Mouse (Mus musculus) E14TG2a.4 (cell line): Measurements from ENCODE around the gene Abr.

Experiments used
- CTCF ChIP-seq: conservative IDR thresholded peaks from 2 replicates; pipeline ENCODE4 v1.5.1; 2014; ENCODE audit warnings: low read length
- POU5F1 ChIP-seq: IDR thresholded peaks from 2 replicates; pipeline ENCODE4 v1.6.1; 2014; ENCODE audit warnings: low read length, borderline replicate concordance

DNA sequence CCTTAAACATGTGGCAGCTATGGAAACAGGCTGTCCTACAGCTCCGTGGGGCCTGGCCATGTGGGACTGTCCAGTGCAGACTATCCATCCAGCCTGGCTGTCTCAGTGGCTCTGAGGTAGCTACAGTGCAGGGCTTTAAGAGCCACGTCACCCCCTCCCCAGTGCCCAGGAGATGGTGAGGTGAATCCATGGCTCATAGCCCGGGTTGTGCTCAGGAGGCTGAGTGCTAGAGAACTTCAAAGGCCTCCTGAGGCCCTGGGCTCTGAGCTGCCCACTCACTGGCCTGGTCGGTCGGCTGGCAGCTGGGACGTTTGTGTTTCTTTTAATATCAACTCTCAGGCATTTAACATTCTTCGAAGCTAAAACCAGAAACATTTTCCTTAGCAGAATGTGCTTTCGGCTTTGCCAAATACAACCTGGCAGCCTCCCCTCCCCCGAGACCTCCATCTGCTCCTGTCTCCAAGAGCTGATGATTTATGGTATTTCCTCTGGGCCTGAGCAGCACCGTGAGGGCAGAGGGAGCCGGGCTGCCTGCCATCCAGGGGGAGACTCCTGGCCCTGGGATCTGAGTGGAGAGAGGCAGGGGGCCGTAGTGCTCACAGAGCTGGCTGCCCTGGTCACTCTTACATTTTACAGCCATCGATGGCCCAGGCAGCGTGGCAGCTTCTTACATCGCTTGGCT lies 172.5 kb downstream of the Abr start:
- no peak for TF ChIP-seq CTCF
- no peak for TF ChIP-seq POU5F1
